Mouse (Mus musculus): ENCODE results near the gene Cyb561d1.
A peak's percentile ranks its signal among the peaks of the same experiment; 100 is the strongest.

Gene Cyb561d1

DNA sequence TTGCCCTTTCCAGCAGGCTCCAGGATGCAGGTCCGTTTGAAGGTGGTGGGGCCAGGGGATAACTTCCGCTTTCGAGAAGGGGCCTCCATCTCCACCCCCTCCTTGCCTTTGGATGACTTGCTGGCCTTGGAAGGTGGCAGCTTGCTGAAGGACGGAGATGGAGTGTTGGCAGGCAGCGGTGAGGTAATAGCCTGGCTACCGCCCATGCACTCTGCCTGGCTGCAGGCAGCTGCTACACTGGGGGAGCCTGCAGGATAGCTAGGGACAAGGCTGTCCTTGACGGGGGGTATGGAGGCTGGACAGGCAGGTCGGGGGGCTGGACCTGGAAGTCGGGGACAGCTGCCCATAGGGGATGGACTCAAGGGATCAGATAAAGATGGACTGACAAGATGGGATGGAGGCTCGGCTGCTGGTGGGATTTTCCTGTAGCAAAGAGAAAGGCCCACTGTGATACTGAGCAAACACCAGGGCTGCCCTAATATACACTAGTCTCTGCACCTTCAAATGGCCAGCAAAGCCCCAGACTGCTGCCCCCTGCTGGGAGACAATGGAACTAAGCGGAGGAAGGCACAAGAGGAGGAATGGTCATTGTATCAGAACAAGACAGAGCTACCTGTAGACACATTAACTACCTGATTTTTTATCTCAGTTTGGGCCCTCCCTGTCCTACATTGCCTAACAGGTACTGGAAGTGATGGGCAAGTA is 2.8 kb upstream of the Cyb561d1 start:
- peak; percentile 75 to 79 for DNase-seq (ENCODE audit: low read depth in 2 of 2, low spot score in 2 of 2)

DNA sequence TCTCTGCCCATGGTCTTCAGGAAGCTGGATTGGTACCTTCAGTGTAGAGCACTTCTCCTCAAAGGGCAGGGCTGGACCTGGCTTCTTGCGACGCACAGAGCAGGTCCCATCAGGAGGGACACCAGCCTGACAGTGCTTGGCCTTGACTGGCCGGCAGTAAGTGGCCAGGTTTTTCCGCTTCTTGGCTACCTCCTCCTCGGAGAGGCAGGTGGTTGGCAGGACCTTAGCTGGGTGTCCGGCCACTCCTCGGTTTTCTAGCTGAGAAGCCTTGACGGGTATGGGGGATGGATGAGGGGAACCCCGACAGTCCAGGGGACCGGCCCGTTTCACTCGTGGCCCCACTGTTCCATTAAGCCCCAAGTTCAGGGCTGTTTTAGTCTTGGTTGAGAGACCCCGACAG is 2.2 kb upstream of the Cyb561d1 start:
- no peak for DNase-seq (ENCODE audit: low read depth in 2 of 2, low spot score in 2 of 2)

DNA sequence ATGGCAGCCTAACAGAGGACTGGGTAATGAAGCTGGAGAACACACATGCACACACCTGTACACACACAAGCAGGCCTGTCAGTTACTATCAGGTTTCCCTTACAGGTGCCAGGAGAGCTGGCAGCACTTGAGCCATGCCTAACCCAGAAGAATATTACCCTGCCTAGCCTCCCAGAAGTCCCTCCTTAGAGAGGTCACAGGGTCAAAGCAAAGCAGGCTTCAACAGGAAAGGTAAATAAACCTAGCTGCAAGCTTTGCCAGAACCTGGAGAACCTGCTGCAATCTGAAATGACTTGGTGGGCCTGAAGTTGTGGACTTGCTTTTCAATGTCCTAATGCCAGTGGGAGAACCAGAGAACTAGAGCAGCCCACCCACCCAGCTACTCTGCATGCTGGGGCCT is 1.5 kb upstream of the Cyb561d1 start:
- no peak for DNase-seq (ENCODE audit: low read depth in 2 of 2, low spot score in 2 of 2)

DNA sequence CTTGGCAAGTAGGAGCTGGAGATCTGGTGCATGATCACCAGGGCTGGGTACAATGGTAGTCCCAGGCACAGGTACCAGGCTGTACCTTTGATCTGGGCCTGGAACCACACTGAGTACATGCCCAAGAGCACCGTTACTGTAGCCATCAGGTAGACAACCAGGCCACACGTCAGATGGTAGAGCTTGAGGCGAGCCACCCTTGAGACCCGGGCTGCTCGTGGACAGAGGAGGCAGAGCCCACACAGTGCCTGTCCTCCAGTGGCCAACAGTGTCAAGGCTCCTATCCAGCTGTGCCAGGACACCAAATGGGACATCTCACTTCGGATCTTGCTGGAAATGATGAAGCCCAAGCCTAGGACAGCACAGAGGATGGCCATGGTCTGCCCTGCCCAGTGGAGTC is 1.8 kb downstream of the Cyb561d1 start:
- no peak for DNase-seq (ENCODE audit: low read depth in 2 of 2, low spot score in 2 of 2)

DNA sequence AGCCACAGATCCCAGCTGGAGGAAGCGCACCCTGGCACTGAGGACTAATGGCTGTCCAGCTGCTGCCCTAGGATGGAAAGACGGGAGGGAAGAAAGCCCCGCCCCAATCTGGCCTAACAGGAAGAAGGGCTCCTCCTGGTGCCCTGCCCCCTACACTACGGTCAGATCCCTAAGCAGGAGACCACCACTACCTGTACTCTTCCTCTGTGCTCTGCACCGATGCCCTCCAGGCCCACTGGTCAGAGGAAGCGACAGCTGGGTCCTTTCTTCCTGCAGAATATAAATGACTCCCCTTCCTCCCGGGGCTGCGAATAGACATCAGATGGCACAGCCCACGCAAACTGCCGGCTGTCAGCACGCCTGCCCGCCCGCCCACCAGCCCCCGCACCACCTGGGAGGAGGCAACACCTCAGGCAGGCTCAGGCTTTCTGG is 3.9 kb downstream of the Cyb561d1 start:
- DNase-seq (ENCODE audit: low read depth in 2 of 2, low spot score in 2 of 2) = no peak

DNA sequence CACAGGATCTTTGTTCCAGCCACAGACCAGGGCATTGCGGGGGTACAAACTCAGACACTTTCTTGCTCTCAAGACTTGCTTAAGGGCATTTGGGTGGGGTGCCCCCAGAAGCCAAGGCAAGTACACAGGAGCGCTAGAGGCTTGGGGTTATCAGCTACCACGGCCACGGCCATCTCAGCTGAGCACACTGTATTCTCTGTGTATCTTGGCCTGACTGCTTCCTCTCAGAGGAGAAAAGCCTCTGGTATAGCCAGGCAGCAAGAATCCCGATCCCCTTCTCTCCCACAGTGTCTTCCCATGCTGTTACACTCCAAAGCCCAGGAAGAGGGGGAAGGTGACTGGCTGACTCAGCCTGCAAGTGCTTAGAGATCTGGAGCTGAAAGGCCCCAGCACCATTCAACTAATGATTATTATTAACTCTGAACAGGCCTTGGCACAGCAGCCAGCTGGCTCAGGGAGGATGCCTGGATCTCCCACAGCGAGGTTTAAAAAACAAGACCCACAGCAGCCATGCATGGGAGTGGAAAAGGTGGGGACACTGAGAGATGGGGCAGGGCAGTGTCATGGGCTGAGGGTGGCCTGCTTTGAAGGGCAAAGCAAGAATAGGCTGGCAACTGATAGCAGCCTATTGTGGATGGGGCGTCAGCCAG is 4.9 kb downstream of the Cyb561d1 start:
- no peak for DNase-seq (ENCODE audit: low read depth in 2 of 2, low spot score in 2 of 2)

DNA sequence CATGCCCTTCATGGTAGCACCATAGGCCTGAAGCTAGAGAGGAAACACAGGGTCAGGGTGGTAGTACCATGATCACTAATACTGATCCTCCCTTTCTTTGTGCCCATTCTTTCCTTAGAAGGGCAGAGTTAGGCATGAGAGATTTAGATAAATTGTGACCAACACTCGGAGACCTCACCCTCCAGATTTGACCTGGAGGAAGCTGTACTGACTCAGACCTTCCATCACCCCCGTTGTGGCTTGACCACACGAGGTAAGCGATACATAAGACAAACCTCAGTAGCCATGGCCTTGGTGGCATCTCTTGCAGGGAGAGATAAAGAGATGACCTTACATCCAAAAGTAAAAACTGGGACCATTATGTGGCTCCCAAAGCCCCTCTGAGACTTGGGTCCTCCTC is 5.7 kb downstream of the Cyb561d1 start:
- DNase-seq (ENCODE audit: low read depth in 2 of 2, low spot score in 2 of 2) = no peak

DNA sequence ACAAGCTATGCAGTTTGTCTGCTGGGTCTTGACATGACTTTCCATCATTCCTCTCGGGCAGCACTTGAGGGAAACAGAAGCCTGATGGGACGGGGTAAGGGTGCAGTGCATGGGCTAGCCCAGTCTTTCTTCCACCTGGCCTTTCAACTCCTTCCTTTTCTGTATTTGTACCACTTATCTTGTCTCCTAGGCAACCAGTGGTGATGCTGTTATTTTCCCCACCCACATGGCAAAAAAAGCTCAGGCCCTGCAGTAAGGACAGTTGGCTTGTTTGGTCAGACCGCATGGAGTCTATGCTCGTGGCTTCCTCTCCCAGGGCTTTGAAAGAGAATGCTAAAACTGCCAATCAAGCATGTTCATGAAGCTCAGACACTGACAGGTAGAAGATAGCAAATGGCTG is 7.3 kb downstream of the Cyb561d1 start:
- DNase-seq (ENCODE audit: low read depth in 2 of 2, low spot score in 2 of 2) = no peak

DNA sequence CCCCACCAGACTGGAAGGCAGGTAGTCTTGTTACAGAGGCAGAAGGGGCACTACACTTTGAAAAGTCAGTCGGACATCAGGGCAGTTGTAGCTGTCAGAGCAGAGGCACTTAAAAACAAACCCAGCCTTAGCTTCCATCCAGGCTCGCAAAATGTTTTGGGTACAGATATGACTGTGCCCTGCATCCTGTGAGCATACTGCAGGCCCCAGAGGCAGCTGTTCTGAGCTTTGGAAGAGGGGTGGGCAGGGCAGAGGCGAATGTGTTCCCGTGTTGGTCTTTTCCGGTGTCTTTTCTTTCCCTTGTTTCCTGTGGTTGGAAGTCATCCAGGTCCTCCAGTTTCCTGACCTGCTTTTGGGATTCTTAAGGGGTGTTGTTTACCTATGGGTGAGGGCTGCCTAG is 11.1 kb downstream of the Cyb561d1 start:
- no peak for DNase-seq (ENCODE audit: low read depth in 2 of 2, low spot score in 2 of 2)

DNA sequence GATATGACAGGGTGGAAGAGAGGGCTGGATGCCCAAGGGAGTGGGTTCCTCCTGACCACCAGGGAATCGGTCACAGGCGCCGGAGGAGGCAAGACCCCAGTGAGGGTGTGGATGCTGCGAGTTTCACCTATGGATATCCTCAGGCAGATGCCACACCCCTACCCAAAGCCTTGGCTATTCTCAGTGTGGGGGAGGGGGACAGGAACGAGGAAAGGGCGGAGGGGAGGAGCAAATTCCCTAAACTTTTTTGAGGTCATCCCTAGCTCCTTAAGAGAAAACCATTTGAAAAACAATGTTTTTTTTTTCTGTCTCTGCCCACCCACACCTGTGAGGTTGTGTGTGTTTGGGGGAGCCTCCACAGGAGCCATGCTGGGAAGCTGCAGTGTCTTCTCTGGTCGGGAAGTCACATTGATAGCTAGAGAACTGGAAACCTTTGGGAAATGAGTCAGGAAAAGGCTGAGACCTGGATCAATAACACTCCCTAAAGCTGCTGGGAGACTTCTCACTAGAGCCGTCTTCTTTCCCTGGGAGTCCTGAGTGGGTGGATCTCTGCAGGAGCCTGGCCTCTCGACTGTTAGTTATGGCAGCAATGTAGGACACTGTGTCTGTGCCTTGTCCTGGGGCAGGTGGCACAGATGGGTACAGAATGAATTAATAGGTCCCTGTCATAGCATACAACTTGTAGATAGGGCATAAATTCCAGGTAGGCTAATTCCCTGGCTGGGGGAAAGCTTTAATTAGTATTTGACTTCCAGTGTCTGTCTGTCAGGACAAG is 12.1 kb downstream of the Cyb561d1 start:
- DNase-seq (ENCODE audit: low read depth in 2 of 2, low spot score in 2 of 2) = no peak

DNA sequence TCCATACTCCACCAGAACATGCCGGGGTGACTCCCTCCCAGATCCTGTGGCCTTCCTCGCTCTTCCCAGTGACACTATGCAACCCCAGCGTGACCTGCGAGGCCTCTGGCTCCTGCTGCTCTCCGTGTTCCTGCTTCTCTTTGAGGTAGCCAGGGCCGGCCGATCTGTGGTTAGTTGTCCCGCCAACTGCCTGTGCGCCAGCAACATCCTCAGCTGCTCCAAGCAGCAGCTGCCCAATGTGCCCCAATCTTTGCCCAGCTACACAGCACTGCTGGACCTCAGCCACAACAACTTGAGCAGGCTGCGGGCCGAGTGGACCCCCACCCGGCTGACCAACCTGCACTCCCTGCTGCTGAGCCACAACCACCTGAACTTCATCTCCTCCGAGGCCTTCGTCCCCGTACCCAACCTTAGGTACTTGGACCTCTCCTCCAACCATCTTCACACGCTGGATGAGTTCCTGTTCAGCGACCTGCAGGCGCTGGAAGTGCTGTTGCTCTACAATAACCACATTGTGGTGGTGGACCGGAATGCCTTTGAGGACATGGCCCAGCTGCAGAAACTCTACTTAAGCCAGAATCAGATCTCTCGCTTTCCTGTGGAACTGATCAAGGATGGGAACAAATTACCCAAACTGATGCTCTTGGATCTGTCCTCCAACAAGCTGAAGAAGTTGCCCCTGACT is 13.8 kb downstream of the Cyb561d1 start:
- DNase-seq (ENCODE audit: low read depth in 2 of 2, low spot score in 2 of 2) = no peak

DNA sequence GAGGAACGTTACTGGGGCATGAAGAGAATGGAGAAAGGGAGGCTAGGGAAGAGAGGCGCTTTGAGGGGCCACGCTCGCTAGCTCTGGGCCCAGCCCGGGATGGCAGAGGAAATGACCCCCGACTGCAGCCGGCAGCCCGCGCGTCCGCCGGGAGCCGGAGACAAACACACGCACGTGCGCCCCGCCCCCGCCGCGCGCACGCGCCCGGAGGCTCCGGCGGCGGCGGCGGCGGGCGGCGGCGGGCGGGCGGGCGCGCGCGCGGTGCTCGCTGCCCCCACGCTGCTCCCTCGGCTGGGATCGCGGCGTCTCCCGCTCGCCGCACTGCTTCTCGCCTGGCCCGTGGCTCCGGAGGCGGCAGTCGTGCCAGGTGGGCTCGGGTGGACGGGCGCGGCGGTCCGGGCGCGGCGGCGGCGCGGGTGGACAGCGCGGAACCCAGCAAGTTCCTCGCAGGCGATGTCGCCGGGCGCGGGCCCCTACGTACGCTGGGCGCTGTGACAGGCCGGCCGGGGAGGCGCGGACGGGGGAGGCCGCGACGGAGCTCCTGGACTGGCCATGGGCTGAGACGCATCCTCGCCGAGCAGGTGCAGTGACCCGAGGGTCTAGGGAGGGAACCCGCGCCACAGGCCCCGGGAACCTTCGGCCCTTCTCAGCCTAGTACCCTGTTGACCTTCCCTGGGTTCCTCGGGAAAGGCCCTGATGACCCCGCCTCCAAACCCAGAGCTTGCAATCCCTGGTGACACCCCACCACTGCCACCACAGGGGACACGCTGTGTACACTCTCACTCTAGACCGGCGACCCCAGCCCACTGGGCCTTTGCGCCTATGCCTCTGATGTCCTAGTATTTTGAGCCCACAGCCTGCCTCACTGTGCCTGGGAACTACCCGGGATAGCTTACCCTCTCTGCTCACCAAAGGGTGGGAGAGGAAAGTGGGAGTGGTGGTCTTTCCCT is 14.6 kb downstream of the Cyb561d1 start, which contains the start of gene Amigo1:
Amigo1 (plus strand) TSS at position 238 of the 950 bp plus-strand sequence.
- peak in 1 of 2 experiments; percentile 18 for DNase-seq (ENCODE audit: low read depth in 2 of 2, low spot score in 2 of 2)

DNA sequence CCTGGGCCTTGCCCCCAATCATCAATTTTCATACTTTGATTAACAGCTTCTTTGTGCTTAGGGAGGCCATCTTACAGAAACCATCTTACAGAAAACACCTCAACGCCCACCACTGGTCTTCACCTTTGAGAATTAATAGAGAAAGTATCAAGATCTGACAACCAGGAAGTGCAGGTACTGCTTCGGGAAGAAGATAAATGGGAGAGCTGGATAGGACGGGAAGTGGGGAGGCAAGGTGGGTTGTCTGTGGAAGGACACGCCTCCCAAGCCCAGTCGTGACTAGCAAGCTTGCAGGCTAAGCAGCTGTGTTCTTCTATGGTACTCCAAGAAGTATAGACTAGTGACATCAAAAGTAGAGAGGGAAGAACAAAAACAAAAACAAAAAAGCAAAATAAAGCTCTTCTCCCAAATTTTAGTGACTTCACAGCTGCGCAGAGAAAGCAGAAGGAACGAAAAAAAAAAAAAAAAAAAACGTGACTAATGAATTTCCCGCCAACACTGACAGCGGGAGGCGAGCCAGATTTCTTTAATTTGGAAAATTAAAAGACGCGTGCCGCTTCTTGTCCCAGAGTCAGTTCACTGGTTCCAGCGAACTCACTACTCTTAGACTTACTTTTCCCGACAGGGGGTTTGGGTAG is 15.4 kb downstream of the Cyb561d1 start:
- no peak for DNase-seq (ENCODE audit: low read depth in 2 of 2, low spot score in 2 of 2)

DNA sequence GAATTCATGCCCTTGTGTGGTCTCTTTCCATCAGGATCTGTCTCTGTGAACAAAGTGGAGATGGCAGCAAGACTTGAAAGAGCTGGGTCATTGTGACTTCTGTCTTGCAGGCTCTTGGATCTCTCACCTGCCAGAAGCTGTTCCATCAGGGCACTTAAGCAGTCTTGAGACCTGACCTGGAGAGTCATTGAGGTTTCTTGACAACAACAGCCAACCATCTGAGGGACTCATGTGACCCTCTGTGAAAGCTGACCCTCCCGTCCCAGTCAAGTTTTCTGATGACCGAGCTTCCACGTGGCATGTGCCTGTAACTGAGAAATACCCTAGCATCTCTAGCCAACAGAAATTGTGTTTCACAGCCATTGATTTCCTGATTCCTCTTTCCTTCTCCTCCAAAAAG is 16.3 kb downstream of the Cyb561d1 start:
- no peak for DNase-seq (ENCODE audit: low read depth in 2 of 2, low spot score in 2 of 2)

DNA sequence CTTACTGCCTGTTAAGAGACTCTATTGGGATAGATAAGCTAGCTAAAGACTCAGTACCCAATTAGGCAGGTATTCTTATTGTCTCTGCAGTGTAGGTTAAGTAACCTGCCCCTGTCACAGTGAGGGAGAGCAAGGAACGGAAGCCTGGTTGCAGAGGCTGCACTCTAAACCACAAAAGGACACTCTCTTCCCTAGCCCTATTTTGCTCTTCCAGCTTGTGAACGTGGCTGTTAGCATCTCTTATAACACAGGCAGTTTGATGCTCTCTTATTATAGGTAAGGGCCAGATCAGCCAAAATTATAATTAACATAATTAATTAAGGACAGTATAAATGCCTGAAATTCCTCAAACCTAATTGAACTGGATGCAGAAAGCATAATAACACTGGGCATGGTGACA is 20.5 kb downstream of the Cyb561d1 start:
- DNase-seq (ENCODE audit: low read depth in 2 of 2, low spot score in 2 of 2) = no peak

DNA sequence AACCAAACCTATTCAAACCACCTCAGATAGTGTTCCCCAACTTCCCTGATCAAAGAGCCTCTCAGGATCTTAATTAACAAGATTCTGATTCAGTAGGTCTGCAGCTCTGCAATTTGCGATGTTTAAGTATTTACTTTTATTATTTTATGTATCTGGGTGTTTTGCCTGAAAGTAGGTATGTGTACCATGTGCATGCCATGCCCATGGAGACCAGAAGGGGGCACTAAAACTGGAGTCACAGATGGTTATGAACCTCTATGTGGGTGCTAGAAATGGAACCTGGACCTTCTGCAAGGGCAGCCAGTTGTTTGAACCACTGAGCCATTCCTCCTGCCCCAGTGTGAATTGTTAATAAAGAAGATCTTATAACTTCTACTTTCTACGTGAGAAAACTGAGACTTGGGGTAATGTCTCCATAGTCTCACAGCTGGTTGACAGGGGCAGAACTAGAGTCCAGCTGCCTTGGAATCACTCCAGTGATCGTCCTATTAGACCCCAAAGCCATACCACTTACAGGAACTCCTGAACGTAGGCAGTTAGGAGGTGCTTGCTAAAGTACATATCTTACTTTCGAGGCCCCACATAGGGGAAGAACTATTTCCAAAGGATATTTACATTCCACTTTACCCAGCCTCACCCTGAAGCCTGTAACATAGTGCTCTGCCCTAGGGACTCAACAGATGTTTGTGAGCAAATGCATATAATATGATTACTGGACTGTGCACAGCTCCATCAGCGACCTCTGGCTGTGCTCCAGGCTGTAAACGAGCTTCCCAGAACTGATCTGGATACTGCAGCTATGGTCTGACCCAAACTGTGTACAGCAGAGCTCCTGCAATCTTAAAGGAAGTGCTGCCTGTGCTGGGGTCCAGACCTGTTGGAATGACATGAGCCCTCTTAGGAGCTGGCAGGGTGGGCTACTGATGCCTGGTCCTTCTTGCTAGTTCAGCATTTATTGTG is 22.0 kb downstream of the Cyb561d1 start:
- no peak for DNase-seq (ENCODE audit: low read depth in 2 of 2, low spot score in 2 of 2)

DNA sequence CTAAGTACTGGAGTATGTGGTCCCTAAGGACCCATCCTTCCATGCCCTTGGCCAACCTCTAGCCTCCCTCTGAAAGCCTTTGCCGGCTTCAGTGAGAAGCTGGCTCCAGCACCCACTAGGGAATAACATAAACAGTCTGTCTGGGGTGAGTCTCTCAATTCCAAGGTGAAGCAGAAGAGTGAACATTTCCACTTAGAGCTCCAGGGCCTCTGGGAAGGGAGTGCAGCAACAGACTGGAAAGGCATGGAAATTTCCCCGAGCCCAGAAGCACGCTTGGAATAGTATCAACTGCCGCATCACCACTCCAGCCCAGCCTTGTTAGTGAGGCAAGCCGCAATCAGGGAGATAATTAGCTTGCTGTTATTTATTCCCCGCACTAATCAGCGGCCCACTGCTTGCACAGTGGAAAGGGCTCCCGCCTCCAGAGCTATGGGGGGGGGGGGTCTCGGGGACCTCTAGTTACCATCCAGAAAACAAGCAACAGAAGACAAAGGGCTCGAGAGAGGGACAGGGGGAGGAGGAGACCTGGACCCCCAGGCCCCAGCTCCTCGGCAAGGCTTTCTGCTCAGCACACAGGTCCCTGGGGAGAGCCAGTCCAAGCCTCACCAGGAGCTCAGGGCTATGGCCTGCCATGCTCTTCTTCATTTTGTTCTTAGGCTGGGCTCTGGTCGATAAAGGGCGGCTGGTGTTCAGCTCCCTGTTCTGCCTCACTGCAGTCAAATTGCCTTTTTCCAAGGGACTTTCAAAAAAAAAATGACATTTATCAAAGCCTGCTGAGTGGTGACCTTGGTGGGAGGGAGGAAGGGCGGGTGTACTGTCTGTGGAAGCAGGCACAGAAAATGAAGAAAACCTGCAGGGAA is 26.1 kb downstream of the Cyb561d1 start:
- DNase-seq (ENCODE audit: low read depth in 2 of 2, low spot score in 2 of 2) = no peak

DNA sequence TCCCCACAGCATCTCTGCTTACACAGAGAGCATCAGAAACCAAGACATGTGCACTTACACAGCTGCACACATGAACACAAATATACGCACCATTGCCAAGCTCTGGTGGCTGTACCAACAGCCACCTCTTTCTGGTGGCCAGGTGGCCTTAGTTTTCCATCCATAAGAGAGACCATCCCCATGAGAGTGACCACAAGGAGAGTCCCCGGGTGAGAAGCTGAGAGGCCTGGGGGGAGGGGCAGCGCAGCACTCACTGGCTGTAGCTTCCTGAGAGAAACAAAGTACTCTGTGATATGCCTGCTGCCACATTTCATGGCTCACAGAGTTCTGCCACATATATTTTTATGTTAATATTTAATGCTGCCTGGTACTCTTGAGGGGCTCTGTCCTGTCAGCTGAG is 31.8 kb downstream of the Cyb561d1 start:
- DNase-seq (ENCODE audit: low read depth in 2 of 2, low spot score in 2 of 2) = no peak
